Mouse (Mus musculus) liver, embryonic 16.5 days (tissue): ENCODE measurements around the gene Ficd. TPM values are rescaled to one million over a fixed set of nuclear protein-coding genes. Genes with fewer than 3 reads are reported as not detected.
"Not testable (repeated sequence)": the region's sequence is repeated elsewhere in the genome, so short reads cannot be mapped to it uniquely, and the experiment has no call there.

Source experiments
- ATAC-seq: fragments of 200-750 bp; cut with Nextera tagmentation; 2 replicates; pipeline ENCODE4 v1.8.0; 2017; ENCODE audit warnings: low read depth, mild to moderate bottlenecking, moderate number of reproducible peaks, moderate library complexity
- H3K27ac ChIP-seq: fragments of 300-500 bp; sonication (generic); 2 replicates; pipeline ENCODE4 v1.5.1; 2014; ENCODE audit warnings: mild to moderate bottlenecking, low read length
- H3K27me3 ChIP-seq: fragments of 300-500 bp; sonication (generic); 2 replicates; pipeline ENCODE4 v1.6.1; 2014; ENCODE audit warnings: low read depth, low read length, mixed read lengths; ENCODE audit not compliant: control insufficient read depth, insufficient read depth
- H3K36me3 ChIP-seq: fragments of 300-500 bp; sonication (generic); 2 replicates; pipeline ENCODE4 v1.6.1; 2014; ENCODE audit warnings: mild to moderate bottlenecking; ENCODE audit not compliant: control insufficient read depth, insufficient read depth
- H3K4me1 ChIP-seq: fragments of 300-500 bp; sonication (generic); 2 replicates; pipeline ENCODE4 v1.6.1; 2014; ENCODE audit warnings: low read depth, low read length, mixed read lengths; ENCODE audit not compliant: control insufficient read depth
- H3K4me2 ChIP-seq: fragments of 300-500 bp; sonication (generic); 2 replicates; pipeline ENCODE4 v1.6.1; 2014; ENCODE audit warnings: low read depth, low read length, mixed read lengths
- H3K4me3 ChIP-seq: fragments of 300-500 bp; sonication (generic); 2 replicates; pipeline ENCODE4 v1.5.1; 2014; ENCODE audit warnings: low read depth, mild to moderate bottlenecking, low read length
- H3K9ac ChIP-seq: fragments of 300-500 bp; sonication (generic); 2 replicates; pipeline ENCODE4 v1.6.1; 2014; ENCODE audit warnings: low read depth, low read length
- H3K9me3 ChIP-seq: fragments of 300-500 bp; sonication (generic); replicated peaks from 2 replicates; pipeline ENCODE4 v1.6.1; 2016; ENCODE audit warnings: low read length; ENCODE audit not compliant: control insufficient read depth
- WGBS: fragments of 180-500 bp; shearing (Covaris S2); extraction: QIAGEN DNeasy Blood & Tissue Kit; methylation state at CpG from one replicate; pipeline ENCODE4 v1.1.7; 2014; ENCODE audit not compliant: insufficient replicate concordance; 5-methylcytosine and 5-hydroxymethylcytosine counted together
- polyA plus RNA-seq: library from polyadenylated mRNA; unstranded; fragments of >200 nt; fragmentation: Nextera tagmentation; extraction: Ambion mirVana; gene quantifications from 2 replicates; pipeline ENCODE4 v1.2.1, GENCODE M21; 2015

Ficd gene
- polyA plus RNA-seq, 1 experiment from 2014 or later = 2.6 TPM

GRCm38 (mm10) chr5:113776128-113776895, 40.7 kb downstream of the Ficd start:
- H3K4me2 ChIP-seq = no peak overlapping the region
- H3K4me3 ChIP-seq = no peak overlapping the region
- no peak for ATAC-seq
- peaks cover 19% of the 10 kb centered on the region for H3K36me3 ChIP-seq
- H3K9ac ChIP-seq = no peak overlapping the region
- H3K27ac ChIP-seq = peak overlapping the region; percentile 63
- H3K9me3 ChIP-seq = no peaks in the 10 kb centered on the region
- H3K27me3 ChIP-seq = no peaks in the 10 kb centered on the region
- H3K4me1 ChIP-seq = peaks cover 13% of the 10 kb centered on the region
- 52% methylated on average over 15 of the region's 15 CpGs for WGBS

GRCm38 (mm10) chr5:113776896-113777226, 41.3 kb downstream of the Ficd start:
- ATAC-seq = no peak
- no peak overlapping the region for H3K4me2 ChIP-seq
- H3K9me3 ChIP-seq = no peaks in the 10 kb centered on the region
- no peaks in the 10 kb centered on the region for H3K27me3 ChIP-seq
- peaks cover 19% of the 10 kb centered on the region for H3K36me3 ChIP-seq
- peaks cover 13% of the 10 kb centered on the region for H3K4me1 ChIP-seq
- WGBS = 52% methylated on average over 8 of the region's 8 CpGs
- peak overlapping the region; percentile 63 for H3K27ac ChIP-seq
- no peak overlapping the region for H3K9ac ChIP-seq
- H3K4me3 ChIP-seq = no peak overlapping the region

DNA sequence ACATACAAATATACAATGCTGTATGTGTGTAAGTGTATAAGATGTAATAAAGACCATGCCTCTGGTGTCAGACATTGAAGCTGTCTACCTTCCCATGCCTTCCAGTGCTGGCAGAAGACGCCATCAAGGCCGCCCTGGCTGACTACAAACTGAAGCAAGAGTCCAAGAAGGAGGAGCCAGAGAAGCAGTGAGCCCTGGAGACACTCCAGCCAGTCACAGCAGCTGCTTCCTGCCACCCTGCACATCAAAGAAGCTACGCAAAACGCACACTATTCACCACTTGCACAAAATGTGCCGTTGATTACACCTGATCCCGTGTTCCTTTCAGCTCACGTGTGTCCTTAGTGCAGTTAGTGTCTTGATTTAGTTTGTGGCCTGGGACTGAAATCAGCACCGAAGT, 42.1 kb downstream of the Ficd start:
- H3K4me1 ChIP-seq, H3K9me3 ChIP-seq, H3K4me3 ChIP-seq, H3K27me3 ChIP-seq, H3K9ac ChIP-seq, ATAC-seq, H3K4me2 ChIP-seq, H3K27ac ChIP-seq: not testable (repeated sequence)
- H3K36me3 ChIP-seq = peaks cover 19% of the 10 kb centered on the region
- WGBS = 79% methylated on average over 8 of the region's 8 CpGs

GRCm38 (mm10) chr5:113779569-113779968, 44.0 kb downstream of the Ficd start:
- Histone ChIP-seq H3K4me2 (no peak overlapping the region), H3K4me3 (no peak overlapping the region), H3K36me3 (peaks cover 19% of the 10 kb centered on the region), H3K9me3 (no peaks in the 10 kb centered on the region), H3K4me1 (no peaks in the 10 kb centered on the region; the same call in 1 of the 2 replicates), H3K9ac (no peak overlapping the region), H3K27ac (no peak overlapping the region), H3K27me3 (peaks cover 5% of the 10 kb centered on the region; the same call in 1 of the 2 replicates)
- WGBS = 65% methylated on average over 5 of the region's 5 CpGs
- no peak for ATAC-seq

DNA sequence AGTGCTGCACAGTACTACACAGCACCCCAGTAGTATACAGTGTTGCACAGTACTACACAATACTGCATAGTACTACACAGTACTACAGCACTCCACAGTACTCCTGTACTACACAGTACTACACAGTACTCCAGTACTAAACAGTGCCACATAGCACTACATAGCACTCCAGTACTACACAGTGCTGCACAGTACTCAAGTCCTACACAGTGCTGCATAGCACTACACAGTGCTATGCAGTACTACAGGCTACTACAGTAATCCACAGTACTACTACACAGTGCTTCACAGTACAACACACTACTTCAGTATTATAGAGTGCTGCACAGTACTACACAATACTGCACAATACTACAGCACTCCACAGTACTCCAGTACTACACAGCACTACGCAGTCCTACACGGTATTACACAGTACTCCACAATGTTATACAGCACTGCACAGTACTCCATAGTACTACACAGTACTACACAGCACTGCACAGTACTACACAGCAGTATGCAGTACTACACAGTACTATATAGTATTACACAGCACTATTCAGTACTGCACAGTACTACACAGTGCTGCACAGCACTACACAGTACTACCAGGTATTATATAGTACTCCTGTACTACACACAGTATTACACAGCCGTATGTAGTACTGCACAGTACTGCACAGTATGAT, 44.6 kb downstream of the Ficd start:
- no peak overlapping the region for H3K27ac ChIP-seq
- H3K9me3 ChIP-seq = no peaks in the 10 kb centered on the region
- peaks cover 5% of the 10 kb centered on the region; the same call in 1 of the 2 replicates for H3K27me3 ChIP-seq
- no peaks in the 10 kb centered on the region; the same call in 1 of the 2 replicates for H3K4me1 ChIP-seq
- H3K4me3 ChIP-seq = no peak overlapping the region
- no peak for ATAC-seq
- H3K9ac ChIP-seq = no peak overlapping the region
- no peak overlapping the region for H3K4me2 ChIP-seq
- WGBS = 75% methylated on average over 3 of the region's 3 CpGs
- H3K36me3 ChIP-seq = peaks cover 19% of the 10 kb centered on the region

GRCm38 (mm10) chr5:113780763-113781162, 45.2 kb downstream of the Ficd start:
- H3K9ac ChIP-seq = no peak overlapping the region
- H3K36me3 ChIP-seq = peaks cover 13% of the 10 kb centered on the region
- ATAC-seq = no peak
- no peaks in the 10 kb centered on the region for H3K9me3 ChIP-seq
- no peak overlapping the region for H3K4me3 ChIP-seq
- H3K4me1 ChIP-seq = no peaks in the 10 kb centered on the region; the same call in 1 of the 2 replicates
- no peak overlapping the region for H3K27ac ChIP-seq
- peaks cover 5% of the 10 kb centered on the region; the same call in 1 of the 2 replicates for H3K27me3 ChIP-seq
- no peak overlapping the region for H3K4me2 ChIP-seq
- 72% methylated on average over 5 of the region's 5 CpGs for WGBS

GRCm38 (mm10) chr5:113781254-113781653, 45.7 kb downstream of the Ficd start:
- WGBS = 65% methylated on average over 7 of the region's 7 CpGs
- H3K4me2 ChIP-seq = no peak overlapping the region
- peaks cover 5% of the 10 kb centered on the region; the same call in 1 of the 2 replicates for H3K27me3 ChIP-seq
- no peaks in the 10 kb centered on the region for H3K9me3 ChIP-seq
- no peaks in the 10 kb centered on the region for H3K4me1 ChIP-seq
- peaks cover 9% of the 10 kb centered on the region for H3K36me3 ChIP-seq
- no peak overlapping the region for H3K4me3 ChIP-seq
- ATAC-seq = no peak
- H3K9ac ChIP-seq = no peak overlapping the region
- H3K27ac ChIP-seq = no peak overlapping the region

DNA sequence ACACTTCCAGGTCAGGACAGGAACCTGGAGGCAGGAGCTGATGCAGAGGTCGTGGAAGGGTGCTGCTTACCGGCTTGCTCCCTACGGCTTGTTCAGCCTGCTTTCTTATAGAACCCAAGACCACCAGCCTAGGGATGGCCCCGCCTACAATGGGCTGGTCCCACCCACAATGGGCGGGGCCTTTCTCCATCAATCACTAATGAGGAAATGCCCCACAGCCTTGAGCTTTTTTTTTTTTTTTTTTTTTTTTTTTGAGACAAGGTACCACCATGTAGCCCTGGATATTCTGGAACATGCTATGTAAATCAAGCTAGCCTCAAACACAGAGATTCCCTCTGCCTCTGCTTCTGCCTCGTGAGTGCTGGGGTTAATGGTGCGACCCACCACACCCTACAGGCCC, 46.3 kb downstream of the Ficd start:
- peaks cover 2% of the 10 kb centered on the region for H3K36me3 ChIP-seq
- no peak overlapping the region for H3K4me3 ChIP-seq
- peaks cover 5% of the 10 kb centered on the region; the same call in 1 of the 2 replicates for H3K27me3 ChIP-seq
- no peak for ATAC-seq
- no peak overlapping the region for H3K27ac ChIP-seq
- no peak overlapping the region for H3K4me2 ChIP-seq
- H3K9ac ChIP-seq = no peak overlapping the region
- 52% methylated on average over 7 of the region's 7 CpGs for WGBS
- no peaks in the 10 kb centered on the region for H3K9me3 ChIP-seq
- no peaks in the 10 kb centered on the region for H3K4me1 ChIP-seq

DNA sequence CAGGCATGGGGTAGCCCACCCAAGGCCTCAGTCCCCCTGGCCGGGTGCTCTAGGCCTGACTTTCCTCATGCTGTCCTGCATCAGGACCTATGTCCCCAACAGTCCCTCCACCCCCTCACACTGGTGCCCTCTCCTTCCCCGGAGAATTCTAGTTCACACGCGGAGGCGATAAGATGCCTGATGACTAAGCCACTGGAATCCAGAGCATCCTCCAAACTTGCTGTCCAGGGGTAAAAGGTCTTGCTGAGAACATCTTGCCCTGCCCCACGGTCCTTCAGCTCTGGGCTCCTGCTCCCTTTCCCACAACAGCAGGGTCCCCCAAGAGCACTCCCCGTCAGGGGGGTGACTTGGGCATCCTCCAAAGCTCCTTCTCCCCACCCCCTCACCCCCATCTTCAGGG, 47.0 kb downstream of the Ficd start:
- Histone ChIP-seq H3K27ac (no peak overlapping the region), H3K27me3 (peaks cover 5% of the 10 kb centered on the region; the same call in 1 of the 2 replicates), H3K9me3 (no peaks in the 10 kb centered on the region), H3K4me2 (no peak overlapping the region), H3K36me3 (no peaks in the 10 kb centered on the region; the same call in 1 of the 2 replicates), H3K4me1 (no peaks in the 10 kb centered on the region), H3K9ac (no peak overlapping the region), H3K4me3 (no peak overlapping the region)
- no peak for ATAC-seq
- 79% methylated on average over 7 of the region's 7 CpGs for WGBS
